In genomic region chr7:99213686-99214085, GRCm38 (mm10) we compare ENCODE assay signal across 21 mouse cellular contexts. TPM values are rescaled to one million over a fixed set of nuclear protein-coding genes. Genes with fewer than 3 reads are reported as not detected.
"Had no signal": no experiment of that assay in that cellular context is flagged by ENCODE, and none has a peak within 500 bp of the region (broad histone marks: within the 10 kb centered on the region; RNA-seq: fewer than 3 reads in every experiment).

No protein-coding gene starts in this region.

- H3K27ac ChIP-seq: left cerebral cortex, adult 2 months; limb, embryonic 10.5 days; liver, embryonic 15.5 days; macrophage; midbrain, embryonic 15.5 days; neural tube, embryonic 12.5 days had no signal

- H3K36me3 ChIP-seq: liver, embryonic 15.5 days; midbrain, embryonic 15.5 days; neural tube, embryonic 12.5 days had no signal

- ATAC-seq: midbrain, embryonic 15.5 days had no signal

- H3K4me1 ChIP-seq: megakaryocyte, embryonic 14.5 days; midbrain, embryonic 15.5 days had no signal

- H3K9me3 ChIP-seq: limb, embryonic 10.5 days; liver, embryonic 15.5 days; midbrain, embryonic 15.5 days; neural tube, embryonic 12.5 days had no signal

- H3K4me3 ChIP-seq: left cerebral cortex, adult 2 months; limb, embryonic 10.5 days; liver, embryonic 15.5 days; megakaryocyte, embryonic 14.5 days; midbrain, embryonic 15.5 days; neural tube, embryonic 12.5 days had no signal

- H3K27me3 ChIP-seq: liver, embryonic 15.5 days; midbrain, embryonic 15.5 days had no signal

- H3K9ac ChIP-seq: liver, embryonic 15.5 days; lung, embryonic 14.5 days; midbrain, embryonic 15.5 days; neural tube, embryonic 12.5 days had no signal

- DNase-seq: kidney, adult 8-10 months; kidney, postnatal 25 days; lung, embryonic 14.5 days; lung, postnatal 10 days; spleen, adult 18-20 months; thymus, adult 2 months; thymus, postnatal 25 days had no signal

- H3K4me2 ChIP-seq: liver, embryonic 11.5 days; liver, embryonic 15.5 days; lung, embryonic 14.5 days; midbrain, embryonic 11.5 days; midbrain, embryonic 15.5 days; neural tube, embryonic 12.5 days had no signal

RNA-seq across cellular contexts. Expression of gene Mogat2, which starts 24.7 kb away (rescaled TPM):
- total RNA-seq: layer of hippocampus, postnatal 10 days; left cerebral cortex, adult 2 months; left cerebral cortex, postnatal 14 days; monocyte, adult 5-6 weeks; neutrophil, adult 5-6 weeks had no signal
- polyA plus RNA-seq: testis, adult 2 months had no signal

RNA-seq across cellular contexts. Expression of gene Map6, which starts 53.6 kb away (rescaled TPM):
- total RNA-seq: monocyte, adult 5-6 weeks had no signal
